17 mouse cellular contexts compared by ENCODE assay signal in the genomic region with DNA sequence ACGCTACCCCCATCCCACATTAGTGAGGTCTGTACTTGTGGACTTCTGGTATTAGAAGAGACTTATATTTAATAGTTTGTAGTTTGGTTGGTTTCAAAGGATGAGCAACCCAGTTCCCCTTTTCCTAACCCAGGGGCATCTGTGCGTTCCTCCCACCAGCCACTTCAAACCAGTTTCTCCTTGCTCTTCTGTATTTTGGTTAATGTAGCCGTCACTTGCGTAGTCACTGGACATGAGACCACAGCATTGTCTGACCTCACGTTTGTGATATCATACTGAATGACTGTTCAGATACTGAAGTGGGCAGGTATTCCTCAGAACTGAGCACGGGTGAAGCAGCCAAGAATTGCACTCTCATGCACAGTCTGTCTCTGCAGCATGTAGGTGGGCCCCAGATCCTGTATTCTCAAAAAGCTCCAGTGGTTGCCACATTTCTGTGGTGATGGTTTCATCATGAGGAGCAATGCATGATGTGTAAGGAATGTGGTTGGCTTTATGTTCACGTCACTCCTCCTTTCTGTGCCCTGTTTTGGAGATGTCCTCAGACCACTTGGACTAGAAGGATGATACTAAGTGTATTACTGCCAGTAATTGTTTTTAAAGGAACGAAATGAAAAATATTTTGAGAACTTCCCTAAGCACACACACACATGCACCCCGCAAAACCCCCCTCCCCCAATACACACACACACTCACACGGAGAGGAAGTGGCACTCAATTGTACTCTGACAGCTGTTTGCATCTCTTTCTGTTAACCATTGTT.
DNase-seq lines count a peak whose midpoint lies in the region; ATAC-seq and TF ChIP-seq lines count a peak whose summit lies in the region.
"Had no signal": no experiment of that assay in that cellular context is flagged by ENCODE, and none has a peak within 500 bp of the region (broad histone marks: within the 10 kb centered on the region; RNA-seq: fewer than 3 reads in every experiment).

No protein-coding gene starts in this region.

- 28% methylated on average over 10 of the region's 10 CpGs for WGBS in liver, embryonic 16.5 days (ENCODE audit: insufficient replicate concordance)
- WGBS in liver, embryonic 11.5 days: 58% methylated on average over 10 of the region's 10 CpGs
- 94% methylated on average over 10 of the region's 10 CpGs for WGBS in forebrain, embryonic 16.5 days
- WGBS in midbrain, postnatal 0 days: 91% methylated on average over 10 of the region's 10 CpGs

- H3K27me3 ChIP-seq in liver, embryonic 16.5 days (ENCODE audit: control insufficient read depth, insufficient read depth, low read depth, low read length): no peaks in the 10 kb centered on the region
- no peaks in the 10 kb centered on the region for H3K27me3 ChIP-seq in liver, embryonic 11.5 days (replicated peaks; ENCODE audit: control insufficient read depth, insufficient read depth, low read length)
- no peaks in the 10 kb centered on the region for H3K27me3 ChIP-seq in forebrain, embryonic 16.5 days (replicated peaks; ENCODE audit: control insufficient read depth, insufficient read depth, low read length)
- H3K27me3 ChIP-seq in midbrain, postnatal 0 days (ENCODE audit: insufficient read depth, low read length): no peaks in the 10 kb centered on the region
- H3K27me3 ChIP-seq: CH12.LX; lung, embryonic 15.5 days; stomach, embryonic 15.5 days had no signal

- intact Hi-C loops in heart, postnatal 10 days (cut with DNase I): no loop called here

- no peak overlapping the region for H3K27ac ChIP-seq in liver, embryonic 16.5 days (ENCODE audit: low read length)
- H3K27ac ChIP-seq in liver, embryonic 11.5 days (ENCODE audit: low read depth, low read length): no peak overlapping the region
- H3K27ac ChIP-seq in forebrain, embryonic 16.5 days (ENCODE audit: low read length): no peak overlapping the region
- no peak overlapping the region for H3K27ac ChIP-seq in midbrain, postnatal 0 days (ENCODE audit: low read depth, low read length)
- H3K27ac ChIP-seq: lung, embryonic 15.5 days; stomach, embryonic 15.5 days had no signal

- DNase-seq in liver, embryonic 11.5 days (ENCODE audit: low spot score): no peak
- peak; percentile 77 for DNase-seq in T-cell, adult 2 months (ENCODE audit: low spot score)
- peak; percentile 73 for DNase-seq in thymus, postnatal 14 days
- no peak for DNase-seq in midbrain, postnatal 0 days (ENCODE audit: low spot score)
- DNase-seq in heart, postnatal 10 days: no peak
- DNase-seq: adrenal gland, adult 2 months; cerebellum, postnatal 36 days; gastrocnemius, postnatal 36 days; layer of hippocampus, adult 9-11 months; left cerebral cortex, postnatal 4 days; right cerebral cortex, adult 18-20 months had no signal

- no peak overlapping the region for H3K9ac ChIP-seq in liver, embryonic 16.5 days (ENCODE audit: low read depth, low read length)
- H3K9ac ChIP-seq in liver, embryonic 11.5 days (ENCODE audit: low read depth, low read length): no peak overlapping the region
- no peak overlapping the region for H3K9ac ChIP-seq in forebrain, embryonic 16.5 days (replicated peaks; ENCODE audit: low read depth, low read length)
- no peak overlapping the region for H3K9ac ChIP-seq in midbrain, postnatal 0 days (replicated peaks; ENCODE audit: low read length, poor library complexity, severe bottlenecking)
- H3K9ac ChIP-seq: lung, embryonic 15.5 days; stomach, embryonic 15.5 days had no signal

- no peaks in the 10 kb centered on the region for H3K9me3 ChIP-seq in liver, embryonic 16.5 days (replicated peaks; ENCODE audit: control insufficient read depth, low read length)
- no peaks in the 10 kb centered on the region for H3K9me3 ChIP-seq in liver, embryonic 11.5 days (ENCODE audit: control insufficient read depth, low read length)
- H3K9me3 ChIP-seq in forebrain, embryonic 16.5 days (ENCODE audit: control insufficient read depth, low read length): no peaks in the 10 kb centered on the region
- no peaks in the 10 kb centered on the region for H3K9me3 ChIP-seq in midbrain, postnatal 0 days (ENCODE audit: low read length)
- H3K9me3 ChIP-seq: lung, embryonic 15.5 days; stomach, embryonic 15.5 days had no signal

- no peak overlapping the region for H3K4me3 ChIP-seq in liver, embryonic 16.5 days (ENCODE audit: low read depth, low read length)
- H3K4me3 ChIP-seq in liver, embryonic 11.5 days (ENCODE audit: low read depth, low read length): no peak overlapping the region
- H3K4me3 ChIP-seq in forebrain, embryonic 16.5 days (replicated peaks; ENCODE audit: low read length): no peak overlapping the region
- no peak overlapping the region for H3K4me3 ChIP-seq in midbrain, postnatal 0 days (ENCODE audit: low read depth, low read length)
- H3K4me3 ChIP-seq: lung, embryonic 15.5 days; stomach, embryonic 15.5 days had no signal

- ATAC-seq in liver, embryonic 16.5 days (ENCODE audit: low read depth): peak; percentile 53; the same call in 1 of the 2 replicates
- ATAC-seq in liver, embryonic 11.5 days (replicated peaks; ENCODE audit: low FRiP score): no peak
- ATAC-seq in megakaryocyte progenitor cell, adult 5-6 weeks (replicated peaks; ENCODE audit: poor library complexity): peak; percentile 95
- no peak for ATAC-seq in forebrain, embryonic 16.5 days
- ATAC-seq in midbrain, postnatal 0 days (ENCODE audit: low FRiP score): no peak

- no peaks in the 10 kb centered on the region for H3K36me3 ChIP-seq in liver, embryonic 16.5 days (ENCODE audit: control insufficient read depth, insufficient read depth)
- no peaks in the 10 kb centered on the region for H3K36me3 ChIP-seq in liver, embryonic 11.5 days (ENCODE audit: control insufficient read depth, insufficient read depth, low read length)
- H3K36me3 ChIP-seq in forebrain, embryonic 16.5 days (ENCODE audit: control insufficient read depth, insufficient read depth): no peaks in the 10 kb centered on the region
- H3K36me3 ChIP-seq in midbrain, postnatal 0 days (ENCODE audit: insufficient read depth, low read length): no peaks in the 10 kb centered on the region
- H3K36me3 ChIP-seq: lung, embryonic 15.5 days; stomach, embryonic 15.5 days had no signal

- H3K4me1 ChIP-seq in liver, embryonic 16.5 days (ENCODE audit: control insufficient read depth, low read depth, low read length): no peaks in the 10 kb centered on the region
- no peaks in the 10 kb centered on the region for H3K4me1 ChIP-seq in liver, embryonic 11.5 days (replicated peaks; ENCODE audit: control insufficient read depth, insufficient read depth, low read length)
- no peaks in the 10 kb centered on the region for H3K4me1 ChIP-seq in forebrain, embryonic 16.5 days (replicated peaks; ENCODE audit: control insufficient read depth, insufficient read depth, low read length)
- no peaks in the 10 kb centered on the region for H3K4me1 ChIP-seq in midbrain, postnatal 0 days (ENCODE audit: insufficient read depth, low read length)
- H3K4me1 ChIP-seq: lung, embryonic 15.5 days; stomach, embryonic 15.5 days had no signal

- no peak overlapping the region for H3K4me2 ChIP-seq in liver, embryonic 16.5 days (ENCODE audit: low read depth, low read length)
- no peak overlapping the region for H3K4me2 ChIP-seq in liver, embryonic 11.5 days
- H3K4me2 ChIP-seq in forebrain, embryonic 16.5 days (ENCODE audit: low read length): no peak overlapping the region
- H3K4me2 ChIP-seq in midbrain, postnatal 0 days (ENCODE audit: low read depth, low read length, poor library complexity, severe bottlenecking): no peak overlapping the region
- H3K4me2 ChIP-seq: lung, embryonic 15.5 days; stomach, embryonic 15.5 days had no signal

- TF ChIP-seq CTCF in midbrain, postnatal 0 days (IDR thresholded peaks at IDR 0.05): no peak

Comparison
In these comparisons a context has a peak if more than half of its experiments do, and no peak if none do; other contexts are left out.
1. ATAC-seq: peak in liver, embryonic 16.5 days (single experiment) and megakaryocyte progenitor cell, adult 5-6 weeks (single experiment); none in liver, embryonic 11.5 days (single experiment), forebrain, embryonic 16.5 days (single experiment) and midbrain, postnatal 0 days (single experiment).
2. DNase-seq: peak in T-cell, adult 2 months (single experiment) and thymus, postnatal 14 days (single experiment); none in liver, embryonic 11.5 days (single experiment), midbrain, postnatal 0 days (single experiment) and heart, postnatal 10 days (0 of 2).